Mouse (Mus musculus) midbrain, postnatal 0 days (tissue): ENCODE measurements around the gene Btg1-ps1. TPM values are rescaled to one million over a fixed set of nuclear protein-coding genes. Genes with fewer than 3 reads are reported as not detected.

Experiments used
- ATAC-seq: fragments of 200-750 bp; cut with Nextera tagmentation; 2 replicates; pipeline ENCODE4 v1.8.0; 2017; ENCODE audit warnings: moderate number of reproducible peaks, mild to moderate bottlenecking, moderate TSS enrichment, moderate library complexity; ENCODE audit not compliant: low FRiP score
- DNase-seq: peaks from one replicate; pipeline ENCODE4 v3.0.0-alpha.2; 2015; ENCODE audit warnings: low spot score
- H3K27ac ChIP-seq: fragments of 300-500 bp; sonication (generic); 2 replicates; pipeline ENCODE4 v1.5.1; 2014; ENCODE audit warnings: low read depth, mild to moderate bottlenecking, low read length, mixed read lengths
- H3K27me3 ChIP-seq: fragments of 300-500 bp; sonication (generic); 2 replicates; pipeline ENCODE4 v1.6.1; 2014; ENCODE audit warnings: low read length, control low read depth, mixed read lengths; ENCODE audit not compliant: insufficient read depth
- H3K36me3 ChIP-seq: fragments of 300-500 bp; sonication (generic); 2 replicates; pipeline ENCODE4 v1.6.1; 2014; ENCODE audit warnings: low read length, control low read depth, mixed read lengths; ENCODE audit not compliant: insufficient read depth
- H3K4me1 ChIP-seq: fragments of 300-500 bp; sonication (generic); 2 replicates; pipeline ENCODE4 v1.6.1; 2014; ENCODE audit warnings: mild to moderate bottlenecking, control low read depth, antibody characterized with exemption, low read length, mixed read lengths; ENCODE audit not compliant: insufficient read depth
- H3K4me2 ChIP-seq: fragments of 300-500 bp; sonication (generic); 2 replicates; pipeline ENCODE4 v1.6.1; 2014; ENCODE audit warnings: low read depth, mild to moderate bottlenecking, low read length, mixed read lengths; ENCODE audit not compliant: poor library complexity, severe bottlenecking
- H3K4me3 ChIP-seq: fragments of 300-500 bp; sonication (generic); 2 replicates; pipeline ENCODE4 v1.5.1; 2014; ENCODE audit warnings: low read depth, mild to moderate bottlenecking, low read length, moderate library complexity
- H3K9ac ChIP-seq: fragments of 300-500 bp; sonication (generic); replicated peaks from 2 replicates; pipeline ENCODE4 v1.6.1; 2014; ENCODE audit warnings: mild to moderate bottlenecking, low read length, moderate library complexity, mixed read lengths; ENCODE audit not compliant: poor library complexity, severe bottlenecking
- H3K9me3 ChIP-seq: fragments of 300-500 bp; sonication (generic); 2 replicates; pipeline ENCODE4 v1.6.1; 2016; ENCODE audit warnings: low read length, control low read depth
- CTCF ChIP-seq: IDR thresholded peaks from 2 replicates; pipeline ENCODE4 v1.5.1; 2016; ENCODE audit warnings: antibody characterized with exemption, mild to moderate bottlenecking
- WGBS: fragments of 180-500 bp; shearing (Covaris S2); extraction: QIAGEN DNeasy Blood & Tissue Kit; methylation state at CpG from one replicate; pipeline ENCODE4 v1.1.7; 2014; 5-methylcytosine and 5-hydroxymethylcytosine counted together
- polyA plus RNA-seq: library from polyadenylated mRNA; unstranded; fragments of >200 nt; fragmentation: Nextera tagmentation; extraction: Ambion mirVana; gene quantifications from 2 replicates; pipeline ENCODE4 v1.2.1, GENCODE M21; 2015
- total RNA-seq: library from RNA; depleted of rRNA; stranded (reverse); fragments of >200 nt; gene quantifications from 2 replicates; pipeline ENCODE4 v1.2.3, GENCODE M21; 2014; rRNA removed

Gene Btg1-ps1
- total and polyA plus RNA-seq, 2 experiments from 2014 or later: not detected

- H3K27ac ChIP-seq: no peak overlapping the region
- no peak overlapping the region for H3K9ac ChIP-seq
- DNase-seq (no peak), ATAC-seq (no peak)
- 67% methylated on average over 1 of the region's 2 CpGs for whole genome bisulfite sequencing
- H3K36me3 ChIP-seq: no peaks in the 10 kb centered on the region
- TF ChIP-seq CTCF: no peak
- no peak overlapping the region for H3K4me3 ChIP-seq
- H3K4me2 ChIP-seq: no peak overlapping the region
- no peaks in the 10 kb centered on the region for H3K27me3 ChIP-seq
- H3K9me3 ChIP-seq: no peaks in the 10 kb centered on the region
- no peaks in the 10 kb centered on the region for H3K4me1 ChIP-seq
Observed at GRCm38 (mm10) chrX:38008756-38009155, 9.9 kb downstream of the Btg1-ps1 start.

Other genes starting within 250 kb of the Btg1-ps1 start
- gene Rhox5, start 214.0 kb downstream of the Btg1-ps1 start, total RNA-seq: 1.5 TPM in 1 of 2 replicates, not detected in the other
- 0.69 and 1.1 TPM in 2 replicates for gene Rhox5, start 214.0 kb downstream of the Btg1-ps1 start, polyA plus RNA-seq
- gene Rhox6, start 191.9 kb downstream of the Btg1-ps1 start, total RNA-seq: not detected in 2 replicates
- gene Rhox6, start 191.9 kb downstream of the Btg1-ps1 start, polyA plus RNA-seq: not detected in 2 replicates
- gene Rhox7a, start 187.1 kb downstream of the Btg1-ps1 start, total RNA-seq: not detected in 2 replicates
- gene Rhox7a, start 187.1 kb downstream of the Btg1-ps1 start, polyA plus RNA-seq: not detected in 2 replicates
- gene Rhox8, start 139.9 kb downstream of the Btg1-ps1 start, total RNA-seq: not detected in 2 replicates
- gene Rhox8, start 139.9 kb downstream of the Btg1-ps1 start, polyA plus RNA-seq: not detected in 2 replicates
- not detected in 2 replicates for gene Rhox7b, start 121.6 kb downstream of the Btg1-ps1 start, total RNA-seq
- not detected in 2 replicates for gene Rhox7b, start 121.6 kb downstream of the Btg1-ps1 start, polyA plus RNA-seq
- not detected in 2 replicates for gene Rhox9, start 117.0 kb downstream of the Btg1-ps1 start, total RNA-seq
- gene Rhox9, start 117.0 kb downstream of the Btg1-ps1 start, polyA plus RNA-seq: not detected in 2 replicates
- gene Btg1-ps2, start 24.3 kb upstream of the Btg1-ps1 start, total RNA-seq: not detected in 2 replicates
- gene Btg1-ps2, start 24.3 kb upstream of the Btg1-ps1 start, polyA plus RNA-seq: not detected in 2 replicates
- not detected in 2 replicates for gene Rhox10, start 47.7 kb upstream of the Btg1-ps1 start, total RNA-seq
- not detected in 2 replicates for gene Rhox10, start 47.7 kb upstream of the Btg1-ps1 start, polyA plus RNA-seq
- gene Rhox11, start 66.3 kb upstream of the Btg1-ps1 start, total RNA-seq: not detected in 2 replicates
- gene Rhox11, start 66.3 kb upstream of the Btg1-ps1 start, polyA plus RNA-seq: not detected in 2 replicates
- gene Rhox12, start 92.1 kb upstream of the Btg1-ps1 start, total RNA-seq: not detected in 2 replicates
- gene Rhox12, start 92.1 kb upstream of the Btg1-ps1 start, polyA plus RNA-seq: not detected in 2 replicates
- gene Rhox13, start 102.4 kb upstream of the Btg1-ps1 start, total RNA-seq: not detected in 2 replicates
- gene Rhox13, start 102.4 kb upstream of the Btg1-ps1 start, polyA plus RNA-seq: not detected in 2 replicates
- gene Zbtb33, start 171.0 kb upstream of the Btg1-ps1 start, total RNA-seq: 27.3 and 33.0 TPM in 2 replicates
- 3.3 and 3.7 TPM in 2 replicates for gene Zbtb33, start 171.0 kb upstream of the Btg1-ps1 start, polyA plus RNA-seq
- gene Tmem255a, start 233.6 kb upstream of the Btg1-ps1 start, total RNA-seq: 26.5 and 29.3 TPM in 2 replicates
- 25.5 and 27.8 TPM in 2 replicates for gene Tmem255a, start 233.6 kb upstream of the Btg1-ps1 start, polyA plus RNA-seq